In the genomic region with DNA sequence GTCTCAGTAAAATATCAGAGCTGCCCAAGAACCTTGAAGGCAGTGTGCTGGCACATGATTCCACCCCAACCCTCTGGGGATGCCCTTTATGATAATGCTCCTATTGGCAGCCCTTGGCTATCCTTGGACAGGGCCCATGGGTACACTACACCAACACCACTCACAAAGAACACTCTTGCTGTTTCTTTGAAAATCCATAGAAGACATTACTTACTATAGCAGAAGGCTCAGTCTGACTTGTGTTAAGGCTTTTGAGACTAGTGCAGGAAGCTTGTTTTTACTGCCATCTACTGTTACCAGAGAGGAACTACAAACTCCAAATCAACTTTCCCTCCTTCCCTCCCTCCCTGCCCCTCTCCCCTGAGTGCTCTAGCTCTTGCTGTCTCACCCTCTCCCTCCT, we compare ENCODE assay signal across 9 mouse cellular contexts.
DNase-seq lines count a peak whose midpoint lies in the region; ATAC-seq and TF ChIP-seq lines count a peak whose summit lies in the region.
"Had no signal": no experiment of that assay in that cellular context is flagged by ENCODE, and none has a peak within 500 bp of the region (broad histone marks: within the 10 kb centered on the region; RNA-seq: fewer than 3 reads in every experiment).

No protein-coding gene starts in this region.

- no peaks in the 10 kb centered on the region for H3K4me1 ChIP-seq in heart, postnatal 0 days (ENCODE audit: control insufficient read depth, insufficient read depth)
- no peaks in the 10 kb centered on the region for H3K4me1 ChIP-seq in cerebellum, adult 2 months (ENCODE audit: control insufficient read depth, insufficient read depth, low read length)
- H3K4me1 ChIP-seq: limb, embryonic 15.5 days had no signal

- no peaks in the 10 kb centered on the region for H3K9me3 ChIP-seq in heart, postnatal 0 days (replicated peaks; ENCODE audit: control insufficient read depth, low read length)
- H3K9me3 ChIP-seq: limb, embryonic 15.5 days had no signal

- no peak overlapping the region for H3K4me2 ChIP-seq in heart, postnatal 0 days (ENCODE audit: low read depth, low read length)
- H3K4me2 ChIP-seq: limb, embryonic 15.5 days had no signal

- H3K36me3 ChIP-seq in heart, postnatal 0 days (replicated peaks; ENCODE audit: control insufficient read depth, insufficient read depth, low read length), result no peaks in the 10 kb centered on the region
- H3K36me3 ChIP-seq: limb, embryonic 15.5 days had no signal

- H3K27ac ChIP-seq in heart, postnatal 0 days (ENCODE audit: low read depth), result no peak overlapping the region
- H3K27ac ChIP-seq in cerebellum, adult 2 months (ENCODE audit: insufficient read depth, low read length), result no peak overlapping the region
- H3K27ac ChIP-seq: limb, embryonic 15.5 days had no signal

- H3K9ac ChIP-seq in heart, postnatal 0 days (replicated peaks; ENCODE audit: low read depth, low read length), result no peak overlapping the region
- H3K9ac ChIP-seq: limb, embryonic 15.5 days had no signal

- no peak for TF ChIP-seq POLR2A in cerebellum, adult 2 months (IDR thresholded peaks at IDR 0.05; ENCODE audit: borderline replicate concordance, insufficient read depth, low read length)

- peak; percentile 73 for TF ChIP-seq CTCF in heart, postnatal 0 days (IDR thresholded peaks at IDR 0.05; ENCODE audit: low read depth)
- peak; percentile 67 for TF ChIP-seq CTCF in cerebellum, adult 2 months (IDR thresholded peaks at IDR 0.05; ENCODE audit: borderline replicate concordance, insufficient read depth, low read depth, low read length)

- peak; percentile 65 for DNase-seq in heart, postnatal 0 days (ENCODE audit: low spot score)
- DNase-seq in heart, adult 11 months, result no peak
- DNase-seq in CD4-positive helper T cell, adult 2 months (ENCODE audit: low read depth, low spot score), result peak; percentile 22
- peak; percentile 23 to 42 for DNase-seq in cerebellum, adult 2 months
- no peak for DNase-seq in spleen, postnatal 14 days (ENCODE audit: low spot score in 2 of 2)
- DNase-seq in gastrocnemius, adult 18-20 months (ENCODE audit: low spot score), result no peak

- no peaks in the 10 kb centered on the region for H3K27me3 ChIP-seq in heart, postnatal 0 days (ENCODE audit: control insufficient read depth, insufficient read depth, low read length)
- H3K27me3 ChIP-seq in cerebellum, adult 2 months (ENCODE audit: control insufficient read depth, insufficient read depth, low read length), result no peaks in the 10 kb centered on the region
- H3K27me3 ChIP-seq: limb, embryonic 15.5 days had no signal

- ATAC-seq in heart, postnatal 0 days (ENCODE audit: insufficient read depth, low read depth), result no peak
- ATAC-seq in hematopoietic stem cell, adult 5-6 weeks (replicated peaks in 1 of 2; ENCODE audit: insufficient read depth in 1 of 2, low FRiP score in 2 of 2, low TSS enrichment in 1 of 2, low read depth in 1 of 2, poor library complexity in 2 of 2, severe bottlenecking in 2 of 2), result peak; percentile 92 to 96
- peak; percentile 74 for ATAC-seq in megakaryocyte, adult 5-6 weeks (ENCODE audit: poor library complexity, severe bottlenecking)

- no peak for TF ChIP-seq EP300 in heart, postnatal 0 days (IDR thresholded peaks at IDR 0.05; ENCODE audit: low read depth)

- no peak overlapping the region for H3K4me3 ChIP-seq in heart, postnatal 0 days (ENCODE audit: low read depth, low read length)
- no peak overlapping the region for H3K4me3 ChIP-seq in cerebellum, adult 2 months (replicated peaks; ENCODE audit: insufficient read depth, low read depth, low read length)
- H3K4me3 ChIP-seq: limb, embryonic 15.5 days had no signal

Comparison
In these comparisons a context has a peak if more than half of its experiments do, and no peak if none do; other contexts are left out.
1. DNase-seq: peak in heart, postnatal 0 days (single experiment), CD4-positive helper T cell, adult 2 months (single experiment) and cerebellum, adult 2 months (2 of 2); none in heart, adult 11 months (single experiment), spleen, postnatal 14 days (0 of 2) and gastrocnemius, adult 18-20 months (single experiment).